Mouse (Mus musculus) ES-Bruce4 (cell line): ENCODE data around the gene Fam102a.

Experiments used
- CTCF ChIP-seq: IDR thresholded peaks from one replicate; pipeline ENCODE4 v1.8.1; 2011; ENCODE audit warnings: low read depth, low read length
- EP300 ChIP-seq: IDR thresholded peaks from 2 replicates; pipeline ENCODE4 v1.6.1; 2011; ENCODE audit warnings: low read depth, low read length; ENCODE audit not compliant: insufficient read depth
- POLR2A ChIP-seq: IDR thresholded peaks from one replicate; pipeline ENCODE4 v1.8.1; 2011; ENCODE audit warnings: low read length; ENCODE audit not compliant: insufficient read depth

GRCm38 (mm10) chr2:32495185-32495726 lies 39.9 kb upstream of the Fam102a start:
- TF ChIP-seq POLR2A = no peak
- no peak for TF ChIP-seq CTCF
- no peak for TF ChIP-seq EP300
